Mouse (Mus musculus): ENCODE measurements around the gene Olfr1031. TPM values are rescaled to one million over a fixed set of nuclear protein-coding genes. Genes with fewer than 3 reads are reported as not detected.

Gene Olfr1031
- not detected in 2 replicates for polyA plus RNA-seq (2012; rRNA removed)

DNA sequence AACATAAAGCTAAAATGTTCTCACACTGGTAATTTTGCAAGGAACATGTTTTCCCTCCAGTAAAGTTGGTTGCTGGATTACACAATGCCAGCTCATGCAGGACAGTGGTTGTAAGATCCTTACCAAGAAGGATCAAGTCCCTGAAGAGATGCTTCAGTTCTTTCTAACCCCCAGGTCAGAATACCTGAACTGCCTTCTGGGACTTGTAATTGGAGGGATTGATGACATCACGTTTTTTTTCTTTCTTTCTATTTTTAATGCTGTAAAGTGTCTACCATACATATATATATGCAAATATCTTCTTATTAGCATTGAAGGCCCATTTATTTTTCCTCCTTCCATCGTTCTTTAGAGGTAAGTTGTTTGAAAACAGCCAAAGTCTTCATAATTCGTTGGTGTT is at the start of gene Olfr1031:
Gene Olfr1031 (plus strand): TSS at position 301 of the 400 bp plus-strand sequence.

DNA sequence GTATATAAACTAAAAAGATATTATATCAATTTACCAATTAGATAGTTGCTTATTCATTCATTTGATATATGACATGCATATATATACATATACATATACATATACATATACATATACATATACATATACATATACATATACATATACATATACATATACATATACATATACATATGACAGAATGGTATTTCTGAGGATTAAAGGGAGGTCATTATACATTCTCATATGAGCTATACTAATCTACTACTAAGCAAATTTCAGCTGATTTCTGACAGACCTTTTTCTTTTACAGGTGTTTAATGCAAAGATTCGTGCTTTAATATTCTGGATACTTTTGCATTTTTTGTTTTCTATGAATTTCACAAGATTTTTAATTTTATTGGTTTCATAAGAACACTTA is 40.0 kb upstream of the Olfr1031 start, which contains the start of gene Olfr1028:
Gene Olfr1028 (plus strand): TSS at position 301 of the 400 bp plus-strand sequence.

GRCm38 (mm10) chr2:85973595-85973994 is 16.5 kb upstream of the Olfr1031 start, which contains the start of gene Olfr1029:
Gene Olfr1029 (plus strand): TSS chr2:85973895.

GRCm38 (mm10) chr2:85978976-85979375 is 11.1 kb upstream of the Olfr1031 start, which contains the start of gene Olfr1030:
Gene Olfr1030 (plus strand): TSS chr2:85979276.

GRCm38 (mm10) chr2:86005240-86005639 is 15.1 kb downstream of the Olfr1031 start, which contains the start of gene Olfr1032:
Gene Olfr1032 (plus strand): TSS chr2:86005540.

DNA sequence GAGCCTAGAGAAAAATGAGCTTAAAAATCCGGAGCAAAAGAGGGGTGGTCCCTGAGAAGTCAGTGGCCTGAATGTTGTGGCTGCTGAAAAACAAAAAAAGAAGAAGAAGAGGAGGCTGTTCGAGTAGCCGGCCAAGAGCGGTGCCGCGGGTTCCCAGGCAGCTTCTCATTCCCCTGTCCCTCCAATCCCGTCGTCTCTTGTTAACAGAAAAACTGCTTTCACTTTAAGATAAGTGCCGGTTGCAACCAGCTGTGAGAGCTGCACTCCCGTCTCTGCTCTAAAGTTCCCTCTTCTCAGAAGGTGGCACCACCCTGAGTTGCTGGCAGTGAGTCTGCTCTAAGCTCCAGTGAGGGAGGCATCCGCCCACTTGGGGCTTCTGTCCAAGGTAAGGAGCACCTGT is 30.3 kb downstream of the Olfr1031 start, which contains the start of gene Olfr1033:
Gene Olfr1033 (plus strand): TSS at position 228 of the 400 bp plus-strand sequence.

Other genes with a start within 250 kb of the Olfr1031 start
- gene Olfr1012, start 227.5 kb upstream of the Olfr1031 start, polyA plus RNA-seq (2012; rRNA removed): not detected in 2 replicates
- gene Olfr1013, start 223.2 kb upstream of the Olfr1031 start, polyA plus RNA-seq (2012; rRNA removed): not detected in 2 replicates
- gene Olfr1014, start 217.6 kb upstream of the Olfr1031 start, polyA plus RNA-seq (2012; rRNA removed): not detected in 2 replicates
- not detected in 2 replicates for gene Olfr1015, start 208.3 kb upstream of the Olfr1031 start, polyA plus RNA-seq (2012; rRNA removed)
- gene Olfr1016, start 187.8 kb upstream of the Olfr1031 start, polyA plus RNA-seq (2012; rRNA removed): not detected in 2 replicates
- not detected in 2 replicates for gene Olfr1018, start 171.8 kb upstream of the Olfr1031 start, polyA plus RNA-seq (2012; rRNA removed)
- gene Olfr1019, start 144.8 kb upstream of the Olfr1031 start, polyA plus RNA-seq (2012; rRNA removed): not detected in 2 replicates
- not detected in 2 replicates for gene Olfr1020, start 143.3 kb upstream of the Olfr1031 start, polyA plus RNA-seq (2012; rRNA removed)
- gene Olfr1022, start 121.7 kb upstream of the Olfr1031 start, polyA plus RNA-seq (2012; rRNA removed): not detected in 2 replicates
- not detected in 2 replicates for gene Olfr1023, start 104.7 kb upstream of the Olfr1031 start, polyA plus RNA-seq (2012; rRNA removed)
- gene Olfr1024, start 85.3 kb upstream of the Olfr1031 start, polyA plus RNA-seq (2012; rRNA removed): not detected in 2 replicates
- gene Olfr1025-ps1, start 75.1 kb upstream of the Olfr1031 start, polyA plus RNA-seq (2012; rRNA removed): not detected in 2 replicates
- gene Olfr1026, start 68.7 kb upstream of the Olfr1031 start, polyA plus RNA-seq (2012; rRNA removed): not detected in 2 replicates
- not detected in 2 replicates for gene Olfr1028, start 39.9 kb upstream of the Olfr1031 start, polyA plus RNA-seq (2012; rRNA removed)
- gene Olfr1029, start 16.4 kb upstream of the Olfr1031 start, polyA plus RNA-seq (2012; rRNA removed): not detected in 2 replicates
- not detected in 2 replicates for gene Olfr1030, start 11.0 kb upstream of the Olfr1031 start, polyA plus RNA-seq (2012; rRNA removed)
- not detected in 2 replicates for gene Olfr1032, start 15.2 kb downstream of the Olfr1031 start, polyA plus RNA-seq (2012; rRNA removed)
- 0.06 and 0.14 TPM in 2 replicates for gene Olfr1033, start 30.3 kb downstream of the Olfr1031 start, polyA plus RNA-seq (2012; rRNA removed)
- 0.05 TPM in 1 of 2 replicates, not detected in the other for gene Olfr1034, start 55.6 kb downstream of the Olfr1031 start, polyA plus RNA-seq (2012; rRNA removed)
- not detected in 2 replicates for gene Olfr1036, start 83.7 kb downstream of the Olfr1031 start, polyA plus RNA-seq (2012; rRNA removed)
- not detected in 2 replicates for gene Olfr1037, start 97.1 kb downstream of the Olfr1031 start, polyA plus RNA-seq (2012; rRNA removed)
- gene Olfr1039, start 145.6 kb downstream of the Olfr1031 start, polyA plus RNA-seq (2012; rRNA removed): not detected in 2 replicates
- gene Olfr1040, start 156.4 kb downstream of the Olfr1031 start, polyA plus RNA-seq (2012; rRNA removed): not detected in 2 replicates
- gene Olfr1042, start 171.5 kb downstream of the Olfr1031 start, polyA plus RNA-seq (2012; rRNA removed): not detected in 2 replicates
- gene Olfr1043, start 177.2 kb downstream of the Olfr1031 start, polyA plus RNA-seq (2012; rRNA removed): not detected in 2 replicates
- gene Olfr1044, start 187.5 kb downstream of the Olfr1031 start, polyA plus RNA-seq (2012; rRNA removed): not detected in 2 replicates
- gene Olfr52, start 195.4 kb downstream of the Olfr1031 start, polyA plus RNA-seq (2012; rRNA removed): not detected in 2 replicates
- gene Olfr1045, start 212.7 kb downstream of the Olfr1031 start, polyA plus RNA-seq (2012; rRNA removed): not detected in 2 replicates
- not detected in 2 replicates for gene Olfr1046, start 229.0 kb downstream of the Olfr1031 start, polyA plus RNA-seq (2012; rRNA removed)
- not detected in 2 replicates for gene Olfr1047, start 241.1 kb downstream of the Olfr1031 start, polyA plus RNA-seq (2012; rRNA removed)
- gene Olfr1048, start 250.0 kb downstream of the Olfr1031 start, polyA plus RNA-seq (2012; rRNA removed): not detected in 2 replicates